Mouse (Mus musculus): ENCODE data around the gene Creb3l2.
"Not testable (repeated sequence)": the region's sequence is repeated elsewhere in the genome, so short reads cannot be mapped to it uniquely, and the experiment has no call there.

Gene Creb3l2

GRCm38 (mm10) chr6:37442041-37442667 is at the start of gene Creb3l2:
Gene Creb3l2 (minus strand): TSS chr6:37442146.
- peak; percentile 80 to 91 for DNase-seq (ENCODE audit: low spot score in 2 of 2)

- no peak for DNase-seq (ENCODE audit: low spot score in 2 of 2)
These were observed 44.6 kb upstream of the Creb3l2 start for GRCm38 (mm10) chr6:37486502-37486901.

GRCm38 (mm10) chr6:37484588-37485070 is 42.7 kb upstream of the Creb3l2 start:
- no peak for DNase-seq (ENCODE audit: low spot score in 2 of 2)

GRCm38 (mm10) chr6:37483262-37483661 is 41.3 kb upstream of the Creb3l2 start:
- no peak for DNase-seq (ENCODE audit: low spot score in 2 of 2)

- no peak for DNase-seq (ENCODE audit: low spot score in 2 of 2)
These were observed 39.2 kb upstream of the Creb3l2 start for GRCm38 (mm10) chr6:37481147-37481546.

- DNase-seq (ENCODE audit: low spot score in 2 of 2), result no peak
These were observed 38.1 kb upstream of the Creb3l2 start for GRCm38 (mm10) chr6:37480008-37480407.

GRCm38 (mm10) chr6:37478481-37478880 is 36.5 kb upstream of the Creb3l2 start:
- DNase-seq (ENCODE audit: low spot score in 2 of 2), result no peak

- no peak for DNase-seq (ENCODE audit: low spot score in 2 of 2)
These were observed 31.9 kb upstream of the Creb3l2 start for GRCm38 (mm10) chr6:37473674-37474342.

- no peak for DNase-seq (ENCODE audit: low spot score in 2 of 2)
These were observed 28.3 kb upstream of the Creb3l2 start for GRCm38 (mm10) chr6:37470216-37470615.

GRCm38 (mm10) chr6:37465847-37466246 is 23.9 kb upstream of the Creb3l2 start:
- peak in 1 of 2 experiments; percentile 9 for DNase-seq (ENCODE audit: low spot score in 2 of 2)

GRCm38 (mm10) chr6:37465356-37465755 is 23.4 kb upstream of the Creb3l2 start:
- DNase-seq (ENCODE audit: low spot score in 2 of 2), result no peak

- no peak for DNase-seq (ENCODE audit: low spot score in 2 of 2)
These were observed 22.6 kb upstream of the Creb3l2 start for GRCm38 (mm10) chr6:37464585-37464984.

- peak in 1 of 2 experiments; percentile 17 for DNase-seq (ENCODE audit: low spot score in 2 of 2)
These were observed 21.9 kb upstream of the Creb3l2 start for GRCm38 (mm10) chr6:37463517-37464482.

GRCm38 (mm10) chr6:37460681-37461080 is 18.7 kb upstream of the Creb3l2 start:
- DNase-seq (ENCODE audit: low spot score in 2 of 2), result no peak

GRCm38 (mm10) chr6:37459656-37460055 is 17.7 kb upstream of the Creb3l2 start:
- DNase-seq (ENCODE audit: low spot score in 2 of 2), result not testable (repeated sequence)

GRCm38 (mm10) chr6:37457990-37458655 is 16.2 kb upstream of the Creb3l2 start:
- no peak for DNase-seq (ENCODE audit: low spot score in 2 of 2)

- DNase-seq (ENCODE audit: low spot score in 2 of 2), result no peak
These were observed 13.6 kb upstream of the Creb3l2 start for GRCm38 (mm10) chr6:37455540-37455939.

GRCm38 (mm10) chr6:37453047-37453446 is 11.1 kb upstream of the Creb3l2 start:
- DNase-seq (ENCODE audit: low spot score in 2 of 2), result no peak

GRCm38 (mm10) chr6:37451664-37452063 is 9.7 kb upstream of the Creb3l2 start:
- DNase-seq (ENCODE audit: low spot score in 2 of 2), result no peak

- peak; percentile 69 to 73 for DNase-seq (ENCODE audit: low spot score in 2 of 2)
These were observed 5.9 kb upstream of the Creb3l2 start for GRCm38 (mm10) chr6:37447704-37448466.

- no peak for DNase-seq (ENCODE audit: low spot score in 2 of 2)
These were observed 835 bp upstream of the Creb3l2 start for GRCm38 (mm10) chr6:37442781-37443180.
